ENCODE assay signal across 31 mouse cellular contexts in genomic region chr9:29759940-29760339, GRCm38 (mm10).
DNase-seq lines count a peak whose midpoint lies in the region; ATAC-seq and TF ChIP-seq lines count a peak whose summit lies in the region.
"Had no signal": no experiment of that assay in that cellular context is flagged by ENCODE, and none has a peak within 500 bp of the region (broad histone marks: within the 10 kb centered on the region; RNA-seq: fewer than 3 reads in every experiment).

No protein-coding gene starts in this region.

- ATAC-seq in heart, embryonic 15.5 days (replicated peaks; ENCODE audit: insufficient number of reproducible peaks, insufficient read depth, low FRiP score, low read depth), result peak; percentile 43; the same call in 1 of the 2 replicates
- peak; percentile 7; the same call in 1 of the 2 replicates for ATAC-seq in lung, embryonic 16.5 days (ENCODE audit: low read depth)
- no peak for ATAC-seq in lung, postnatal 0 days
- ATAC-seq: forebrain, postnatal 0 days; inflammation-experienced regulatory T-cells, adult 6 months; midbrain, embryonic 16.5 days; Patski had no signal

- peak; percentile 5 for DNase-seq in adrenal gland, postnatal 25 days
- DNase-seq in adrenal gland, postnatal 4 days (ENCODE audit: low spot score in 2 of 2), result no peak
- no peak for DNase-seq in heart, embryonic 10.5 days (ENCODE audit: low spot score)
- peak; percentile 29 for DNase-seq in kidney, postnatal 14 days
- no peak for DNase-seq in kidney, adult 9 months
- no peak for DNase-seq in lung, postnatal 0 days (ENCODE audit: low spot score)
- DNase-seq: cerebellum, adult 11-12 months; cerebellum, adult 9-11 months; forebrain, postnatal 0 days; heart, postnatal 36 days; kidney, adult 18-20 months; liver, embryonic 13.5 days; lung, adult 18-20 months; lung, postnatal 36 days; right cerebral cortex, postnatal 4 days; thymus, adult 18-20 months; thymus, postnatal 25 days had no signal

- H3K27me3 ChIP-seq in heart, embryonic 15.5 days, result no peaks in the 10 kb centered on the region
- H3K27me3 ChIP-seq in heart, embryonic 10.5 days (ENCODE audit: insufficient read depth, poor library complexity, severe bottlenecking), result peaks cover 17% of the 10 kb centered on the region; the same call in 1 of the 2 replicates
- H3K27me3 ChIP-seq in lung, embryonic 16.5 days (ENCODE audit: control insufficient read depth, insufficient read depth, low read depth, low read length), result no peaks in the 10 kb centered on the region
- H3K27me3 ChIP-seq in lung, postnatal 0 days (replicated peaks; ENCODE audit: insufficient read depth, low read length), result no peaks in the 10 kb centered on the region
- H3K27me3 ChIP-seq: embryonic facial prominence, embryonic 15.5 days; hindbrain, embryonic 13.5 days; liver, embryonic 13.5 days had no signal

- no peak overlapping the region for H3K4me2 ChIP-seq in heart, embryonic 15.5 days
- H3K4me2 ChIP-seq in lung, embryonic 16.5 days (ENCODE audit: low read depth, low read length), result no peak overlapping the region
- H3K4me2 ChIP-seq in lung, postnatal 0 days (replicated peaks; ENCODE audit: low read depth, low read length), result no peak overlapping the region
- H3K4me2 ChIP-seq: embryonic facial prominence, embryonic 15.5 days; forebrain, embryonic 12.5 days; heart, embryonic 11.5 days; hindbrain, embryonic 13.5 days; limb, embryonic 15.5 days; liver, embryonic 13.5 days; midbrain, embryonic 11.5 days had no signal

- H3K4me1 ChIP-seq in heart, embryonic 15.5 days (replicated peaks), result no peaks in the 10 kb centered on the region
- no peaks in the 10 kb centered on the region for H3K4me1 ChIP-seq in heart, embryonic 10.5 days
- H3K4me1 ChIP-seq in lung, embryonic 16.5 days (replicated peaks; ENCODE audit: control insufficient read depth, insufficient read depth, low read length), result no peaks in the 10 kb centered on the region; the same call in 1 of the 2 replicates
- no peaks in the 10 kb centered on the region for H3K4me1 ChIP-seq in lung, postnatal 0 days (ENCODE audit: insufficient read depth, low read depth, low read length)
- H3K4me1 ChIP-seq: embryonic facial prominence, embryonic 15.5 days; limb, embryonic 10.5 days; limb, embryonic 15.5 days; liver, embryonic 13.5 days had no signal

- no peak for TF ChIP-seq CTCF in lung, postnatal 0 days (IDR thresholded peaks at IDR 0.05)

- no peak overlapping the region for H3K27ac ChIP-seq in heart, embryonic 15.5 days
- no peak overlapping the region for H3K27ac ChIP-seq in heart, embryonic 10.5 days
- H3K27ac ChIP-seq in lung, embryonic 16.5 days (ENCODE audit: low read length), result no peak overlapping the region
- H3K27ac ChIP-seq in lung, postnatal 0 days (ENCODE audit: low read length), result no peak overlapping the region
- H3K27ac ChIP-seq: embryonic facial prominence, embryonic 10.5 days; embryonic facial prominence, embryonic 15.5 days; forebrain, embryonic 12.5 days; hindbrain, embryonic 13.5 days; limb, embryonic 10.5 days; limb, embryonic 15.5 days; liver, embryonic 13.5 days; stomach, postnatal 0 days had no signal

- no peak overlapping the region for H3K4me3 ChIP-seq in heart, embryonic 15.5 days
- no peak overlapping the region for H3K4me3 ChIP-seq in heart, embryonic 10.5 days
- no peak overlapping the region for H3K4me3 ChIP-seq in lung, embryonic 16.5 days (ENCODE audit: low read length)
- H3K4me3 ChIP-seq in lung, postnatal 0 days (ENCODE audit: low read depth, low read length), result no peak overlapping the region
- H3K4me3 ChIP-seq: embryonic facial prominence, embryonic 10.5 days; embryonic facial prominence, embryonic 15.5 days; forebrain, embryonic 12.5 days; hindbrain, embryonic 13.5 days; limb, embryonic 10.5 days; limb, embryonic 15.5 days; liver, embryonic 13.5 days had no signal

- no peaks in the 10 kb centered on the region for H3K9me3 ChIP-seq in heart, embryonic 15.5 days (replicated peaks)
- H3K9me3 ChIP-seq in heart, embryonic 10.5 days, result no peaks in the 10 kb centered on the region
- H3K9me3 ChIP-seq in lung, embryonic 16.5 days (ENCODE audit: control insufficient read depth, low read length), result no peaks in the 10 kb centered on the region
- H3K9me3 ChIP-seq in lung, postnatal 0 days (ENCODE audit: low read length), result no peaks in the 10 kb centered on the region
- H3K9me3 ChIP-seq: embryonic facial prominence, embryonic 10.5 days; embryonic facial prominence, embryonic 15.5 days; forebrain, embryonic 12.5 days; hindbrain, embryonic 13.5 days; limb, embryonic 10.5 days; limb, embryonic 15.5 days; liver, embryonic 13.5 days had no signal

- no peaks in the 10 kb centered on the region for H3K36me3 ChIP-seq in heart, embryonic 15.5 days
- no peaks in the 10 kb centered on the region for H3K36me3 ChIP-seq in heart, embryonic 10.5 days
- no peaks in the 10 kb centered on the region for H3K36me3 ChIP-seq in lung, embryonic 16.5 days (ENCODE audit: control insufficient read depth, insufficient read depth, low read length)
- no peaks in the 10 kb centered on the region for H3K36me3 ChIP-seq in lung, postnatal 0 days (ENCODE audit: insufficient read depth, low read length)
- H3K36me3 ChIP-seq: embryonic facial prominence, embryonic 10.5 days; embryonic facial prominence, embryonic 15.5 days; forebrain, embryonic 12.5 days; hindbrain, embryonic 13.5 days; limb, embryonic 10.5 days; limb, embryonic 15.5 days; liver, embryonic 13.5 days had no signal

- 30% methylated on average over 3 of the region's 3 CpGs for WGBS in heart, embryonic 15.5 days
- WGBS in heart, embryonic 10.5 days, result 52% methylated on average over 3 of the region's 3 CpGs
- WGBS in lung, embryonic 16.5 days, result 31% methylated on average over 3 of the region's 3 CpGs
- WGBS in lung, postnatal 0 days, result 25% methylated on average over 3 of the region's 3 CpGs

- no peak overlapping the region for H3K9ac ChIP-seq in heart, embryonic 15.5 days
- H3K9ac ChIP-seq in lung, embryonic 16.5 days (ENCODE audit: low read length), result no peak overlapping the region
- H3K9ac ChIP-seq in lung, postnatal 0 days (replicated peaks; ENCODE audit: low read depth), result no peak overlapping the region
- H3K9ac ChIP-seq: embryonic facial prominence, embryonic 15.5 days; forebrain, embryonic 12.5 days; forebrain, postnatal 0 days; hindbrain, embryonic 13.5 days; limb, embryonic 15.5 days; liver, embryonic 13.5 days had no signal

- TF ChIP-seq EP300 in lung, postnatal 0 days (IDR thresholded peaks at IDR 0.05), result no peak

Comparison
In these comparisons a context has a peak if more than half of its experiments do, and no peak if none do; other contexts are left out.
1. DNase-seq: peak in adrenal gland, postnatal 25 days (single experiment) and kidney, postnatal 14 days (single experiment); none in adrenal gland, postnatal 4 days (0 of 2), heart, embryonic 10.5 days (single experiment), kidney, adult 9 months (single experiment) and lung, postnatal 0 days (single experiment).